Mouse (Mus musculus): Measurements from ENCODE around the gene Nfatc2ip. TPM values are rescaled to one million over a fixed set of nuclear protein-coding genes. Genes with fewer than 3 reads are reported as not detected.

The Nfatc2ip gene
- polyA plus RNA-seq, 1 experiment from 2014 or later, result 1.1 TPM

- H3K4me1 ChIP-seq (replicated peaks; ENCODE audit: control insufficient read depth, insufficient read depth), result no peaks in the 10 kb centered on the region
- no peak overlapping the region for H3K4me3 ChIP-seq (ENCODE audit: low read depth, low read length)
- H3K27me3 ChIP-seq (ENCODE audit: control insufficient read depth, insufficient read depth, low read length), result no peaks in the 10 kb centered on the region
- H3K27ac ChIP-seq (replicated peaks), result no peak overlapping the region
- H3K9ac ChIP-seq (ENCODE audit: low read length), result no peak overlapping the region
- H3K36me3 ChIP-seq (ENCODE audit: control insufficient read depth, insufficient read depth, low read length), result no peaks in the 10 kb centered on the region
- ATAC-seq (ENCODE audit: low FRiP score, low TSS enrichment), result no peak
- H3K4me2 ChIP-seq (replicated peaks; ENCODE audit: low read depth), result no peak overlapping the region
- 37% methylated on average over 3 of the region's 3 CpGs for WGBS
- TF ChIP-seq CTCF (IDR thresholded peaks at IDR 0.05; ENCODE audit: low read depth), result no peak
- TF ChIP-seq EP300 (optimal IDR thresholded peaks at IDR 0.05), result no peak
- no peaks in the 10 kb centered on the region for H3K9me3 ChIP-seq (ENCODE audit: control insufficient read depth, low read length)
- no peak for DNase-seq (ENCODE audit: low spot score)
These were observed 50.6 kb downstream of the Nfatc2ip start for GRCm38 (mm10) chr7:126345969-126346368.

- Histone ChIP-seq H3K36me3 (ENCODE audit: control insufficient read depth, insufficient read depth, low read length) (no peaks in the 10 kb centered on the region), H3K9ac (ENCODE audit: low read length) (no peak overlapping the region), H3K4me3 (ENCODE audit: low read depth, low read length) (no peak overlapping the region), H3K27me3 (ENCODE audit: control insufficient read depth, insufficient read depth, low read length) (no peaks in the 10 kb centered on the region), H3K9me3 (ENCODE audit: control insufficient read depth, low read length) (no peaks in the 10 kb centered on the region), H3K4me2 (replicated peaks; ENCODE audit: low read depth) (no peak overlapping the region), H3K4me1 (replicated peaks; ENCODE audit: control insufficient read depth, insufficient read depth) (no peaks in the 10 kb centered on the region), H3K27ac (replicated peaks) (no peak overlapping the region)
- TF ChIP-seq EP300 (optimal IDR thresholded peaks at IDR 0.05) (no peak), CTCF (IDR thresholded peaks at IDR 0.05; ENCODE audit: low read depth) (no peak)
- DNase-seq (ENCODE audit: low spot score), result no peak
- WGBS, result 47% methylated on average over 3 of the region's 3 CpGs
- ATAC-seq (ENCODE audit: low FRiP score, low TSS enrichment), result 0 out of 2 replicates have a peak, but pooled peaks have one; percentile 42
These were observed 51.0 kb downstream of the Nfatc2ip start for GRCm38 (mm10) chr7:126345557-126345956.

DNA sequence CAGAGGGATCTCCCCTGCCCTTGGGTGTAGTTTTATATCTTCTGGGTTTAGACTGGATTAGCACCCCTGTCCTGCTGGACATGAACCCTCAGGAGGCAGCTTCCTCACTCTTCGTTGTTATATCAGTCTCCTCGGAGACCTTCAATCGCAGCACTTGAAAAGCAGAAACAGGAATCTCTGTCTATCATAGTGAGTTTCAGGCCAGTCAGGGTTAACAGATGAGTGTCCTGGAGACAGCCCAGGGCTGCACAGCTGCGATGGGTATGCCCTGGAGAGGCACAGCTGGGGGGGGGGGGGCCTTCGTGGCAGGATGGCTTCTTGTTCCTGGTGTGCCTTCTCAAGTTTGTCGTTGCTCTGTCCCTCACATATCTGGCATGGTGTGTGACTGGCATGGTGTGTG lies 55.6 kb downstream of the Nfatc2ip start:
- Histone ChIP-seq H3K27me3 (ENCODE audit: control insufficient read depth, insufficient read depth, low read length) (no peaks in the 10 kb centered on the region), H3K4me1 (replicated peaks; ENCODE audit: control insufficient read depth, insufficient read depth) (no peaks in the 10 kb centered on the region), H3K27ac (replicated peaks) (no peak overlapping the region), H3K9ac (ENCODE audit: low read length) (no peak overlapping the region), H3K4me3 (ENCODE audit: low read depth, low read length) (no peak overlapping the region), H3K4me2 (replicated peaks; ENCODE audit: low read depth) (no peak overlapping the region), H3K36me3 (ENCODE audit: control insufficient read depth, insufficient read depth, low read length) (no peaks in the 10 kb centered on the region), H3K9me3 (ENCODE audit: control insufficient read depth, low read length) (no peaks in the 10 kb centered on the region)
- TF ChIP-seq CTCF (IDR thresholded peaks at IDR 0.05; ENCODE audit: low read depth) (no peak), EP300 (optimal IDR thresholded peaks at IDR 0.05) (no peak)
- WGBS, result 42% methylated on average over 6 of the region's 6 CpGs
- no peak for DNase-seq (ENCODE audit: low spot score)
- no peak for ATAC-seq (ENCODE audit: low FRiP score, low TSS enrichment)

DNA sequence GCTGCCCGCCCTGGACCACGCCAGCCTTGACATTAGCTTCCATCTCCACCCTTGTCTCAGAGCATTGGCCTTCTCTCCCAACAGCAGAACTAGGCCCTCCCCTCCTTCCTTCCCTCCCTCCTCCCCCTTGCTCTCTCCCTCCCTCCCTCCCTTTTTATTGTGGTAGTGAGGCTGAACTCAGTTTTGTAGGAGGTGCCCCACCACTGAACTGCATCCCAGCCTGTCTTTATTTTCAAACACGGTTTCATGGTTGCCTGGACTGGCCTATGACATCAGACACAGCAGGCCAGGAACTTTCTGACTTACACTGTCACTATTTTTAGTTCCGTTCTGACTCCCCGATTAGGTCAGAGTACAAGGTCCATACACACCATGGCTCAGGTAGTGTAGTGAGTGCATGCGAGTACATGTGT lies 56.3 kb downstream of the Nfatc2ip start:
- 60% methylated on average over 6 of the region's 6 CpGs for WGBS

DNA sequence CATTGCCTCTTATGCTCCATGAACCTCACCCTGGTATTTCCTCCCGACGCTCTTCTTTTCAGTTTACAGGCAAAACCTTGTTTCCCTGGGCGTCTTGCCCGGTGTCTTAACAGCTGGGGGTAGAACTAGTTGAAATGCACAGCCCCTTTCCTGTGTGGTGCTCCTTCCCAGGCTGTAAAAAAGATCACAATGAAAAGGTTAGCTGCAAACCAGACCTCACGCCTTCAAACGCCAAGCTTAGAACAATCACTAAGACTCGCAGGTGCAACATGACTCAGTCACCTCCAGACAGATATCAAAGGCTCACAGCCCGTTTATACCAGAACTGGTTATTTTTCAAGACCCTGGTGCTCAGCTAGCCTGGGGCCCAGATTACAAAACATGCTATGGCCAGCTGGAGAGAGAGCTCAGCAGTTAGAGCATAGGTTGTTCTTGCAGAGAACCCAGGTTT lies 57.0 kb downstream of the Nfatc2ip start:
- DNase-seq (ENCODE audit: low spot score) (no peak), ATAC-seq (ENCODE audit: low FRiP score, low TSS enrichment) (no peak)
- H3K9ac ChIP-seq (ENCODE audit: low read length), result no peak overlapping the region
- no peaks in the 10 kb centered on the region for H3K36me3 ChIP-seq (ENCODE audit: control insufficient read depth, insufficient read depth, low read length)
- H3K4me3 ChIP-seq (ENCODE audit: low read depth, low read length), result no peak overlapping the region
- WGBS, result 60% methylated on average over 8 of the region's 8 CpGs
- no peaks in the 10 kb centered on the region for H3K9me3 ChIP-seq (ENCODE audit: control insufficient read depth, low read length)
- no peak overlapping the region for H3K27ac ChIP-seq (replicated peaks)
- no peak for TF ChIP-seq CTCF (IDR thresholded peaks at IDR 0.05; ENCODE audit: low read depth)
- H3K4me1 ChIP-seq (replicated peaks; ENCODE audit: control insufficient read depth, insufficient read depth), result no peaks in the 10 kb centered on the region
- H3K27me3 ChIP-seq (ENCODE audit: control insufficient read depth, insufficient read depth, low read length), result no peaks in the 10 kb centered on the region
- no peak overlapping the region for H3K4me2 ChIP-seq (replicated peaks; ENCODE audit: low read depth)

More for the DNA sequence above, 56.3 kb downstream of the Nfatc2ip start:
- no peak for TF ChIP-seq EP300 (optimal IDR thresholded peaks at IDR 0.05)
- no peak for TF ChIP-seq CTCF (IDR thresholded peaks at IDR 0.05; ENCODE audit: low read depth)
- H3K4me3 ChIP-seq (ENCODE audit: low read depth, low read length), result no peak overlapping the region
- H3K27me3 ChIP-seq (ENCODE audit: control insufficient read depth, insufficient read depth, low read length), result no peaks in the 10 kb centered on the region
- no peaks in the 10 kb centered on the region for H3K36me3 ChIP-seq (ENCODE audit: control insufficient read depth, insufficient read depth, low read length)
- H3K4me1 ChIP-seq (replicated peaks; ENCODE audit: control insufficient read depth, insufficient read depth), result no peaks in the 10 kb centered on the region
- peak; percentile 92 for ATAC-seq (ENCODE audit: low FRiP score, low TSS enrichment)
- no peak overlapping the region for H3K27ac ChIP-seq (replicated peaks)
- no peak overlapping the region for H3K9ac ChIP-seq (ENCODE audit: low read length)
- DNase-seq (ENCODE audit: low spot score), result peak; percentile 23
- no peaks in the 10 kb centered on the region for H3K9me3 ChIP-seq (ENCODE audit: control insufficient read depth, low read length)
- no peak overlapping the region for H3K4me2 ChIP-seq (replicated peaks; ENCODE audit: low read depth)

GRCm38 (mm10) chr7:126338906-126339305 lies 57.6 kb downstream of the Nfatc2ip start:
- DNase-seq (ENCODE audit: low spot score) (no peak), ATAC-seq (ENCODE audit: low FRiP score, low TSS enrichment) (no peak)
- 77% methylated on average over 8 of the region's 8 CpGs for WGBS
- no peak overlapping the region for H3K9ac ChIP-seq (ENCODE audit: low read length)
- TF ChIP-seq CTCF (IDR thresholded peaks at IDR 0.05; ENCODE audit: low read depth), result no peak
- TF ChIP-seq EP300 (optimal IDR thresholded peaks at IDR 0.05), result no peak
- no peaks in the 10 kb centered on the region for H3K4me1 ChIP-seq (replicated peaks; ENCODE audit: control insufficient read depth, insufficient read depth)
- H3K27me3 ChIP-seq (ENCODE audit: control insufficient read depth, insufficient read depth, low read length), result no peaks in the 10 kb centered on the region
- H3K4me3 ChIP-seq (ENCODE audit: low read depth, low read length), result no peak overlapping the region
- no peaks in the 10 kb centered on the region for H3K9me3 ChIP-seq (ENCODE audit: control insufficient read depth, low read length)
- H3K36me3 ChIP-seq (ENCODE audit: control insufficient read depth, insufficient read depth, low read length), result no peaks in the 10 kb centered on the region
- H3K27ac ChIP-seq (replicated peaks), result no peak overlapping the region
- no peak overlapping the region for H3K4me2 ChIP-seq (replicated peaks; ENCODE audit: low read depth)

Measured in stomach, postnatal 0 days (tissue).